Mouse (Mus musculus): ENCODE data around the gene Mvp. TPM values are rescaled to one million over a fixed set of nuclear protein-coding genes. Genes with fewer than 3 reads are reported as not detected.
A peak's percentile ranks its signal among the peaks of the same experiment; 100 is the strongest.

Gene Mvp
- polyA plus RNA-seq (2021) = 104 TPM

DNA sequence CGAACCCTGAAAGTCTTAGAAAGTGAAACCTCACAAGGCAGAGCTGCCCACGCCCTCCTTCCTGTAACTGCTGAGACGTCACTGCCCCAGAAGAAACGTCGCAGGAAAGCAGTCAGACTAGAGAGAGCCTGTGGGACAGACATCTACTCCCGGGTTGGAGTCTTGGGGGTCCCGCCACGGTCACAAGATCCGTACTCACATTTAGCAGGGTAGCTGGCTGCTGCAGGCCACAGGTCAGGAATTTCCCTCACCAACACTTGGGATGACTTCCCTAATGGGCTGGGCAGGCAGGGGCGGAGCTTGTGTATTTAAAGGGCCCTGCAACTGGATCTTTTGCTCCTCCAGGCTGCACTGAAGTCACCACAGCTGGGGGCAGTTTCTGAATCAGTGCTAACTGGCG, at the start of gene Mvp:
Mvp (minus strand) TSS at position 302 of the 400 bp plus-strand sequence.
- CTCF ChIA-PET = interaction anchor here (1.4 to 4.7 kb wide), 2 partner anchors 11 to 97 kb away, joined by 3 to 21 read pairs; no protein-coding TSS in a partner anchor
- DNase-seq (ENCODE audit: low read depth, low spot score) = no peak
- no peak for TF ChIP-seq CTCF (IDR thresholded peaks at IDR 0.05)
- POLR2A ChIA-PET = interaction anchor here (0.6 to 1.3 kb wide), 3 partner anchors 10 to 93 kb away, joined by 3 to 5 read pairs (median 3); no protein-coding TSS in a partner anchor
- in situ Hi-C loops (cut with MboI; ENCODE audit: low pct_unique_long_range_greater_than_20kb) = no loop called here
- ATAC-seq = peak; percentile 34
- no peaks in the 10 kb centered on the region for H3K27me3 ChIP-seq

DNA sequence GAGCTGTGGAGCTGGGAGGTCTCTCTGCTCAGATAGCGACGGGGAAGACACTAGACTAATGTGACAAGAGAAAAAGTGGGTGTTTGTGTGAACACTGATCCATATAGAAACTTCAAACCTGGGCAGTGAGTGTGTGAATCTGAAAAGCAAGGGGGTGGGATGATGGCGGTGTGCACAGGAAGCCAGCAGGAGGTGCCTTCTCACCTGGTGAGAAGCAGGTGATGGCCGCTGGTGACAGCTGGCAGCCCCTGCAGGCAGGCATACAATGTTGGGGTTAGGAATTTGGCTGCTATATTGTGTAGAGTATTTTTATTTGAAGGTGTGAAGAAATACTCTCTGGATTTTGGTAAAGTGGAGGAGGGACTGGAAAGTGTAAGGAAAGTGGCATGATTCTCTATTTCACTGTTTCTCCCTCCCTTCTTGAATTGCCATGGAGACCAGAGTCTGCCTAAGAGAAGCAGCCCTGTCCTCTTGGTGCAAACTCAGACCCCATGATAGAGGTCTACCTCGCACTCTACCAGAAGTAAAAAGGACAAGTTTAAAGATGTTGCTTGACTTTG, 40.7 kb upstream of the Mvp start:
- DNase-seq (ENCODE audit: low read depth, low spot score) (no peak), ATAC-seq (no peak)
- ChIA-PET CTCF (no interaction called here), POLR2A (no interaction called here)
- no peak for TF ChIP-seq CTCF (IDR thresholded peaks at IDR 0.05)
- in situ Hi-C loops (cut with MboI; ENCODE audit: low pct_unique_long_range_greater_than_20kb) = loop anchor here (5.0 kb wide), 1 partner anchor 37 kb away; the partner anchor contains the start of gene AI467606
- H3K27me3 ChIP-seq = peaks cover 4% of the 10 kb centered on the region

GRCm38 (mm10) chr7:127041851-127042672, 27.6 kb upstream of the Mvp start, which contains the start of gene Kif22:
TSS of gene Kif22 (minus strand) at chr7:127042471.
- TF ChIP-seq CTCF (IDR thresholded peaks at IDR 0.05) = no peak
- POLR2A ChIA-PET = interaction anchor here (0.8 to 1.9 kb wide), 5 partner anchors 10 to 29 kb away, joined by 3 to 5 read pairs (median 3); no protein-coding TSS in a partner anchor

DNA sequence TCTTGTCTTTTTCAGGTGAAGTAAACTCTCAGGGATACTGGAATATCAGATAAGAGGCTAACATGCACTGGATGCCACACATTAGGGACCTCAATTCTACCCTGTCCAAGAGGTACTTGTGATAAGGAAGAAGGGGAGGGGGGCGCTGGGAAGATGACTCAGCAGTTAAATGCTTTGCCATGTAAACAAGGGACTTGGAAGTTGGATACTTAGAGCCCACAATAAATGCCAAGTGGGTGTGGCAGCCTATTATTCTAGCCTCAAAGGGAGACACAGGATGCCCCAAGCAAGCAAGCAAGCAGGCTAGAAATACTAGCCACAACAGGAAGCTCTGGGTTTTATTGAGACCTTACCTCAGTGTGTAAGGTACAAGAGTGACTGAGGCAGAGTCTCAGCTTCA, 16.8 kb upstream of the Mvp start:
- CTCF ChIA-PET = interaction anchor here (1.4 kb wide), 1 partner anchor 14 kb away, joined by 3 read pairs; the partner anchor contains the start of gene Pagr1a
- no peak for TF ChIP-seq CTCF (IDR thresholded peaks at IDR 0.05)
- H3K27me3 ChIP-seq = no peaks in the 10 kb centered on the region
- POLR2A ChIA-PET = interaction anchor here (1.4 kb wide), 1 partner anchor 11 kb away, joined by 3 read pairs; the partner anchor contains the start of gene Kif22
- in situ Hi-C loops (cut with MboI; ENCODE audit: low pct_unique_long_range_greater_than_20kb) = no loop called here
- DNase-seq (ENCODE audit: low read depth, low spot score) = no peak
- no peak for ATAC-seq

More at GRCm38 (mm10) chr7:127041851-127042672, 27.6 kb upstream of the Mvp start, which contains the start of gene Kif22:
- peak; percentile 84 for ATAC-seq
- in situ Hi-C loops (cut with MboI; ENCODE audit: low pct_unique_long_range_greater_than_20kb) = no loop called here
- H3K27me3 ChIP-seq = no peaks in the 10 kb centered on the region
- peak; percentile 50 for DNase-seq (ENCODE audit: low read depth, low spot score)
- CTCF ChIA-PET = interaction anchor here (1.1 to 1.6 kb wide), 3 partner anchors 13 to 68 kb away, joined by 3 to 4 read pairs (median 3); no protein-coding TSS in a partner anchor

- ChIA-PET POLR2A (interaction anchor here (0.8 kb wide), 1 partner anchor 12 kb away, joined by 3 read pairs; the partner anchor contains the start of gene Kif22), CTCF (interaction anchor here (0.8 to 2.1 kb wide), 2 partner anchors 12 to 38 kb away, joined by 3 to 4 read pairs; partner anchors contain the start of gene Kif22)
- no peak for DNase-seq (ENCODE audit: low read depth, low spot score)
- in situ Hi-C loops (cut with MboI; ENCODE audit: low pct_unique_long_range_greater_than_20kb) = no loop called here
- H3K27me3 ChIP-seq = no peaks in the 10 kb centered on the region
- ATAC-seq = no peak
- TF ChIP-seq CTCF (IDR thresholded peaks at IDR 0.05) = no peak
Measured at GRCm38 (mm10) chr7:127030172-127030571, 15.8 kb upstream of the Mvp start.

- no peak for ATAC-seq
- CTCF ChIA-PET = interaction anchor here (1.0 to 1.8 kb wide), 3 partner anchors 43 to 83 kb away, joined by 3 to 4 read pairs (median 3); no protein-coding TSS in a partner anchor
Measured at GRCm38 (mm10) chr7:127027885-127028284, 13.5 kb upstream of the Mvp start.

GRCm38 (mm10) chr7:127026984-127027726, 12.7 kb upstream of the Mvp start, which contains the start of gene Maz:
TSS of gene Maz (minus strand) at chr7:127027037.
- ATAC-seq = peak; percentile 44
- H3K27me3 ChIP-seq = no peaks in the 10 kb centered on the region
- peak; percentile 87 for DNase-seq (ENCODE audit: low read depth, low spot score)
- POLR2A ChIA-PET = interaction anchor here (0.7 to 5.6 kb wide), 4 partner anchors 10 to 44 kb away, joined by 3 to 31 read pairs (median 5); partner anchors contain the start of genes Kif22, Pagr1a and Pagr1b
- CTCF ChIA-PET = interaction anchor here (1.0 to 1.8 kb wide), 2 partner anchors 44 to 77 kb away, joined by 3 to 4 read pairs; no protein-coding TSS in a partner anchor
- in situ Hi-C loops (cut with MboI; ENCODE audit: low pct_unique_long_range_greater_than_20kb) = no loop called here
- TF ChIP-seq CTCF (IDR thresholded peaks at IDR 0.05) = no peak

More at GRCm38 (mm10) chr7:127027885-127028284, 13.5 kb upstream of the Mvp start:
- POLR2A ChIA-PET = interaction anchor here (0.7 to 5.6 kb wide), 5 partner anchors 11 to 62 kb away, joined by 3 to 31 read pairs (median 5); partner anchors contain the start of genes Kif22, Pagr1a and Pagr1b
- DNase-seq (ENCODE audit: low read depth, low spot score) = no peak
- in situ Hi-C loops (cut with MboI; ENCODE audit: low pct_unique_long_range_greater_than_20kb) = no loop called here
- no peak for TF ChIP-seq CTCF (IDR thresholded peaks at IDR 0.05)
- no peaks in the 10 kb centered on the region for H3K27me3 ChIP-seq

DNA sequence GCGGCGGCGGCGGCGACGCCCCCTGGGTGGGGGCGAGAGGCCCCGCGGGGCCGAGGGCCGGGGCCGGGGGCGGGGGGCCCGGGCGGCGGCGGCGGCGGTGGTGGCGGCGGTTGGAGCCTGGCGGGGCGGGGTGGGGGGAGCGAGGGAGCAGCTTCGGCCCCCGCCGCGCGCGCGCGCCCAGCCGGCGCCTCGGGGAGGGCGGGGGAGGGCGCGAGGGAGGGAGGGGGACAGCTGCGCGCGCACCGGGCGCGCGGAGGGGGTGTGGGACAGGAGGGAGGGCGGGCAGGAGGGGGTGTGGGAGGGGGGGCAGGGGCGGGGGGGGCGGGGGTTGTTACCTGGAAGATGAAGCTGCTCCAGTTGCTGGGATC, 12.2 kb upstream of the Mvp start:
- in situ Hi-C loops (cut with MboI; ENCODE audit: low pct_unique_long_range_greater_than_20kb) = no loop called here
- no peak for TF ChIP-seq CTCF (IDR thresholded peaks at IDR 0.05)
- no peaks in the 10 kb centered on the region for H3K27me3 ChIP-seq
- DNase-seq (ENCODE audit: low read depth, low spot score) (no peak), ATAC-seq (peak; percentile 1)
- CTCF ChIA-PET = interaction anchor here (3.3 kb wide), 1 partner anchor 11 kb away, joined by 21 read pairs; the partner anchor contains the start of genes Mvp, Pagr1a and Pagr1b
- POLR2A ChIA-PET = interaction anchor here (5.6 kb wide), 1 partner anchor 10 kb away, joined by 31 read pairs; the partner anchor contains the start of genes Pagr1a and Pagr1b

DNA sequence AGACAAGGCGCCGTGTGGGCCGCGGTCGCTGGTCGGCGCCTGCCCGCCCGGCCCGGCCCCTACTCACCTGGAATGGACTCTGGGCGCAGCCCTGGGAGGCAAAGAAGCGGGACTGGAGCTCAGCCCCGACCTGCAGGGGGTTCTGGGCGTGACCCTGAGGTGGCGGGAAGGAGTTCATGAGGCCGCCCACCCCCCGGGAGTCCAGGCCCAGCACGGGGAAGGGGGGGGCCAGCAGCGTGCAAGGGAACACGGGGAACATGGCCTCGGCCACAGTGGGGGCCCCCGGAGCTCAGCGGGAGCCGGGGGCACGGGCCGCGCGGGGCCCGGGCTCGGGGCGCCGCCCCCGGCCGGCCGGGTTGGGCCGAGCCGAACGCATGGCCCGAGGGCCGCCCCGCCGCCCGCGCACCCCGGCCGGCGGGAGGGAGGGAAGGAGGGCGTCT, 11.8 kb upstream of the Mvp start:
- ATAC-seq (peak; percentile 26), DNase-seq (ENCODE audit: low read depth, low spot score) (no peak)
- H3K27me3 ChIP-seq = no peaks in the 10 kb centered on the region
- TF ChIP-seq CTCF (IDR thresholded peaks at IDR 0.05) = no peak
- POLR2A ChIA-PET = interaction anchor here (1.6 to 5.6 kb wide), 2 partner anchors 10 to 77 kb away, joined by 9 to 31 read pairs; partner anchors contain the start of genes Pagr1a and Pagr1b
- in situ Hi-C loops (cut with MboI; ENCODE audit: low pct_unique_long_range_greater_than_20kb) = no loop called here
- CTCF ChIA-PET = interaction anchor here (3.3 kb wide), 1 partner anchor 11 kb away, joined by 21 read pairs; the partner anchor contains the start of genes Mvp, Pagr1a and Pagr1b
